Mouse (Mus musculus): Measurements from ENCODE around the gene Dync2li1. TPM values are rescaled to one million over a fixed set of nuclear protein-coding genes. Genes with fewer than 3 reads are reported as not detected.

Gene Dync2li1
- polyA plus RNA-seq, 1 experiment: 2.2 TPM

- H3K4me1 ChIP-seq (ENCODE audit: control insufficient read depth, insufficient read depth, low read length): peaks cover 15% of the 10 kb centered on the region
- 70% methylated on average over 6 of the region's 6 CpGs for WGBS
- no peak overlapping the region for H3K27ac ChIP-seq (ENCODE audit: control insufficient read depth, insufficient read depth, low read depth, low read length, poor library complexity)
- no peak overlapping the region for H3K4me3 ChIP-seq (replicated peaks; ENCODE audit: control insufficient read depth, low read depth, low read length)
- TF ChIP-seq POLR2A (IDR thresholded peaks at IDR 0.05; ENCODE audit: borderline replicate concordance, control insufficient read depth, low read depth, low read length) (no peak), CTCF (IDR thresholded peaks at IDR 0.05; ENCODE audit: control insufficient read depth, insufficient read depth, low read length) (no peak)
Measured at GRCm38 (mm10) chr17:84616526-84617074, 9.7 kb upstream of the Dync2li1 start.

- no peak overlapping the region for H3K27ac ChIP-seq (ENCODE audit: control insufficient read depth, insufficient read depth, low read depth, low read length, poor library complexity)
- 65% methylated on average over 6 of the region's 6 CpGs for WGBS
- peaks cover 15% of the 10 kb centered on the region for H3K4me1 ChIP-seq (ENCODE audit: control insufficient read depth, insufficient read depth, low read length)
- TF ChIP-seq POLR2A (IDR thresholded peaks at IDR 0.05; ENCODE audit: borderline replicate concordance, control insufficient read depth, low read depth, low read length) (no peak), CTCF (IDR thresholded peaks at IDR 0.05; ENCODE audit: control insufficient read depth, insufficient read depth, low read length) (no peak)
- no peak overlapping the region for H3K4me3 ChIP-seq (replicated peaks; ENCODE audit: control insufficient read depth, low read depth, low read length)
Measured at GRCm38 (mm10) chr17:84617953-84618352, 8.3 kb upstream of the Dync2li1 start.

GRCm38 (mm10) chr17:84619112-84619511 is 7.2 kb upstream of the Dync2li1 start:
- no peak for TF ChIP-seq CTCF (IDR thresholded peaks at IDR 0.05; ENCODE audit: control insufficient read depth, insufficient read depth, low read length)
- 44% methylated on average over 7 of the region's 7 CpGs for WGBS
- Histone ChIP-seq H3K4me1 (ENCODE audit: control insufficient read depth, insufficient read depth, low read length) (peaks cover 10% of the 10 kb centered on the region), H3K4me3 (replicated peaks; ENCODE audit: control insufficient read depth, low read depth, low read length) (no peak overlapping the region), H3K27ac (ENCODE audit: control insufficient read depth, insufficient read depth, low read depth, low read length, poor library complexity) (peak overlapping the region; percentile 97)

- Histone ChIP-seq H3K4me1 (ENCODE audit: control insufficient read depth, insufficient read depth, low read length) (peaks cover 10% of the 10 kb centered on the region), H3K4me3 (replicated peaks; ENCODE audit: control insufficient read depth, low read depth, low read length) (no peak overlapping the region), H3K27ac (ENCODE audit: control insufficient read depth, insufficient read depth, low read depth, low read length, poor library complexity) (peak overlapping the region; percentile 97)
- TF ChIP-seq CTCF (IDR thresholded peaks at IDR 0.05; ENCODE audit: control insufficient read depth, insufficient read depth, low read length): no peak
- TF ChIP-seq POLR2A (IDR thresholded peaks at IDR 0.05; ENCODE audit: borderline replicate concordance, control insufficient read depth, low read depth, low read length): no peak
- 81% methylated on average over 3 of the region's 3 CpGs for WGBS
Measured at GRCm38 (mm10) chr17:84620076-84620475, 6.2 kb upstream of the Dync2li1 start.

GRCm38 (mm10) chr17:84620610-84621009 is 5.7 kb upstream of the Dync2li1 start:
- Histone ChIP-seq H3K4me3 (replicated peaks; ENCODE audit: control insufficient read depth, low read depth, low read length) (no peak overlapping the region), H3K4me1 (ENCODE audit: control insufficient read depth, insufficient read depth, low read length) (peaks cover 10% of the 10 kb centered on the region), H3K27ac (ENCODE audit: control insufficient read depth, insufficient read depth, low read depth, low read length, poor library complexity) (no peak overlapping the region; the same call in 1 of the 2 replicates)
- WGBS: 53% methylated on average over 6 of the region's 6 CpGs
- no peak for TF ChIP-seq POLR2A (IDR thresholded peaks at IDR 0.05; ENCODE audit: borderline replicate concordance, control insufficient read depth, low read depth, low read length)
- no peak for TF ChIP-seq CTCF (IDR thresholded peaks at IDR 0.05; ENCODE audit: control insufficient read depth, insufficient read depth, low read length)

DNA sequence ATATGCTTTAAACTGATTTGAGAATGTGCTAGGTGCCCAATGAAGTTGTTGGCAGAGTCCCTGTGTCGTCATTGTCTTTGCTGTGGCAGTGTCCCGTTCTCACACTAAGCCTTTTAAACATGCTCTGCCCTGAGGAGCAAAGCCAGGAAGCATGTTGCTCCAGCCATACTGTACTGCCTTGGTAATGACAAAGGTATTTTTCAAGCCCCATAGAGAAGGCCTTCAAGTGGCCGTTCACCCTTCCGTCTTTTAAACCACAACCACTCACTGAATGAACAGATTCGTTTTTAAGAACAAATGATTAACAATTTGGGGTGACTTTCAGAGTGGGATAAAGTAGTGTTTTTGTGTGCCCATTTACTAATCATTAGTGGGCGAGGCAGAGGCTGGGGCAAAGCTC is 5.1 kb upstream of the Dync2li1 start:
- H3K27ac ChIP-seq (ENCODE audit: control insufficient read depth, insufficient read depth, low read depth, low read length, poor library complexity): peak overlapping the region; percentile 51; the same call in 1 of the 2 replicates
- WGBS: 56% methylated on average over 6 of the region's 6 CpGs

DNA sequence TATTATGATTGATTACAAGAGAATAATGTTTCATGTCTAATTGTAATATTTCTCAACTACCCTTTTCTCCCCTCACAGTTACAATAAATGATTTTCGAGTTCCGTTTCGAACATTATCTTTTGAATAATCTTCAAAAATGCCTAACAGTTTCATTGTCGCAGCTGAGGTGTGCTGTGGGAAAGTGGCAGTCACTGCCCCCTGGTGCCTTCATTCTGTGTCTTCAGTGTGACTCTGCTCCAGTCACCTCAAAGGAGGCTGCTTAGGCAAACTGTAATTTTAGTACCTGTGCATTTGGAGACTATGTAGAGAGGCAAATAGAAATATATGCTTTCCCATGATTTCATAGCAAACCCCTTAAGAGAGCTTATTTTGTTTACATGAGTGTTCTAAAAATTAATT is 4.3 kb upstream of the Dync2li1 start:
- TF ChIP-seq CTCF (IDR thresholded peaks at IDR 0.05; ENCODE audit: control insufficient read depth, insufficient read depth, low read length) (peak; percentile 47; the same call in 1 of the 2 replicates), POLR2A (IDR thresholded peaks at IDR 0.05; ENCODE audit: borderline replicate concordance, control insufficient read depth, low read depth, low read length) (no peak)
- 37% methylated on average over 4 of the region's 4 CpGs for WGBS
- Histone ChIP-seq H3K4me1 (ENCODE audit: control insufficient read depth, insufficient read depth, low read length) (peaks cover 10% of the 10 kb centered on the region), H3K27ac (ENCODE audit: control insufficient read depth, insufficient read depth, low read depth, low read length, poor library complexity) (no peak overlapping the region), H3K4me3 (replicated peaks; ENCODE audit: control insufficient read depth, low read depth, low read length) (no peak overlapping the region)

More for the DNA sequence above, 5.1 kb upstream of the Dync2li1 start:
- H3K4me3 ChIP-seq (replicated peaks; ENCODE audit: control insufficient read depth, low read depth, low read length): no peak overlapping the region
- peaks cover 10% of the 10 kb centered on the region for H3K4me1 ChIP-seq (ENCODE audit: control insufficient read depth, insufficient read depth, low read length)
- no peak for TF ChIP-seq CTCF (IDR thresholded peaks at IDR 0.05; ENCODE audit: control insufficient read depth, insufficient read depth, low read length)
- TF ChIP-seq POLR2A (IDR thresholded peaks at IDR 0.05; ENCODE audit: borderline replicate concordance, control insufficient read depth, low read depth, low read length): no peak

DNA sequence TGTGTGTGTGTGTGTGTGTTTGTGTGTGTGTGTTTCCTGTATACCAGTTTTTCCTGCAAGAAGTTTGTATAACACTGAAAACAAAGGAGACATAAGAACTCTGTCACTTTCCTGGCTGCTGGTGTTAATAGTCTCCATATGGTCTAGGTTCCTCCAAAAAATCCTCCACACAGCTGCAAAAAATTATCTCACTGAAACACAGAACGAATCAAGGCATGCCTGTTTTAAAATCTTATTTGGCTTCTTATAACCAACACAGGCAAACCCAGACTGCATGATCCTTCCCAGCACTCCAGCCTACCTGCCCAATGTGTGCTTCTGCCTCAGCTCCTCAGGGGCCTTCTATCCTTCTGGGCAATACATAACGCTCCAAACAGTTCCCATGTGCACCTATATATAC is 3.4 kb upstream of the Dync2li1 start:
- no peak overlapping the region for H3K4me3 ChIP-seq (replicated peaks; ENCODE audit: control insufficient read depth, low read depth, low read length)
- no peak overlapping the region for H3K27ac ChIP-seq (ENCODE audit: control insufficient read depth, insufficient read depth, low read depth, low read length, poor library complexity)
- WGBS: 74% methylated on average over 2 of the region's 2 CpGs
- H3K4me1 ChIP-seq (ENCODE audit: control insufficient read depth, insufficient read depth, low read length): peaks cover 10% of the 10 kb centered on the region
- TF ChIP-seq POLR2A (IDR thresholded peaks at IDR 0.05; ENCODE audit: borderline replicate concordance, control insufficient read depth, low read depth, low read length) (no peak), CTCF (IDR thresholded peaks at IDR 0.05; ENCODE audit: control insufficient read depth, insufficient read depth, low read length) (no peak)

- WGBS: 68% methylated on average over 9 of the region's 9 CpGs
- TF ChIP-seq POLR2A (IDR thresholded peaks at IDR 0.05; ENCODE audit: borderline replicate concordance, control insufficient read depth, low read depth, low read length): no peak
- TF ChIP-seq CTCF (IDR thresholded peaks at IDR 0.05; ENCODE audit: control insufficient read depth, insufficient read depth, low read length): no peak
- H3K27ac ChIP-seq (ENCODE audit: control insufficient read depth, insufficient read depth, low read depth, low read length, poor library complexity): no peak overlapping the region
- no peaks in the 10 kb centered on the region for H3K4me1 ChIP-seq (ENCODE audit: control insufficient read depth, insufficient read depth, low read length)
- H3K4me3 ChIP-seq (replicated peaks; ENCODE audit: control insufficient read depth, low read depth, low read length): no peak overlapping the region
Measured at GRCm38 (mm10) chr17:84626857-84627305, 585 bp downstream of the Dync2li1 start.
